Mouse (Mus musculus) embryonic facial prominence, embryonic 13.5 days (tissue): ENCODE measurements around the gene 4931428F04Rik. TPM values are rescaled to one million over a fixed set of nuclear protein-coding genes. Genes with fewer than 3 reads are reported as not detected.

Experiments used
- ATAC-seq: fragments of 200-750 bp; cut with Nextera tagmentation; 2 replicates; pipeline ENCODE4 v1.8.0; 2017; ENCODE audit warnings: low read depth; ENCODE audit not compliant: insufficient number of reproducible peaks, insufficient read depth, low FRiP score, low TSS enrichment
- H3K27ac ChIP-seq: fragments of 300-500 bp; sonication (generic); 2 replicates; pipeline ENCODE4 v1.5.1; 2015; ENCODE audit warnings: moderate library complexity, mild to moderate bottlenecking, inconsistent platforms
- H3K27me3 ChIP-seq: fragments of 300-500 bp; sonication (generic); 2 replicates; pipeline ENCODE4 v1.6.1; 2015; ENCODE audit warnings: mild to moderate bottlenecking, inconsistent platforms
- H3K36me3 ChIP-seq: fragments of 300-500 bp; sonication (generic); 2 replicates; pipeline ENCODE4 v1.6.1; 2015; ENCODE audit warnings: mild to moderate bottlenecking, inconsistent platforms
- H3K4me1 ChIP-seq: fragments of 300-500 bp; sonication (generic); 2 replicates; pipeline ENCODE4 v1.6.1; 2015; ENCODE audit warnings: inconsistent platforms
- H3K4me2 ChIP-seq: fragments of 300-500 bp; sonication (generic); 2 replicates; pipeline ENCODE4 v1.6.1; 2015; ENCODE audit warnings: moderate library complexity, mild to moderate bottlenecking, inconsistent platforms
- H3K4me3 ChIP-seq: fragments of 300-500 bp; sonication (generic); 2 replicates; pipeline ENCODE4 v1.5.1; 2015; ENCODE audit warnings: mild to moderate bottlenecking, inconsistent platforms
- H3K9ac ChIP-seq: fragments of 300-500 bp; sonication (generic); 2 replicates; pipeline ENCODE4 v1.6.1; 2015; ENCODE audit warnings: mild to moderate bottlenecking, inconsistent platforms
- H3K9me3 ChIP-seq: fragments of 300-500 bp; sonication (generic); 2 replicates; pipeline ENCODE4 v1.6.1; 2016; ENCODE audit warnings: inconsistent platforms
- WGBS: fragments of 180-500 bp; shearing (Covaris S2); methylation state at CpG from one replicate; pipeline ENCODE4 v1.1.7; 2015; ENCODE audit warnings: mixed read lengths; 5-methylcytosine and 5-hydroxymethylcytosine counted together
- polyA plus RNA-seq: library from polyadenylated mRNA; unstranded; fragments of >200 nt; fragmentation: Nextera tagmentation; extraction: Ambion mirVana; gene quantifications from 2 replicates; pipeline ENCODE4 v1.2.1, GENCODE M21; 2015

Gene 4931428F04Rik
- polyA plus RNA-seq, 1 experiment from 2014 or later, result 22.1 TPM

GRCm38 (mm10) chr8:105268342-105269074, 21.2 kb downstream of the 4931428F04Rik start:
- H3K4me3 ChIP-seq, result peak overlapping the region; percentile 51
- H3K27me3 ChIP-seq, result peaks cover 95% of the 10 kb centered on the region
- 1% methylated on average over 65 of the region's 65 CpGs for WGBS
- peak; percentile 66 for ATAC-seq
- no peaks in the 10 kb centered on the region for H3K36me3 ChIP-seq
- peak overlapping the region; percentile 93 for H3K4me2 ChIP-seq
- H3K27ac ChIP-seq, result no peak overlapping the region
- H3K9ac ChIP-seq, result peak overlapping the region; percentile 64
- peaks cover 45% of the 10 kb centered on the region for H3K4me1 ChIP-seq
- no peaks in the 10 kb centered on the region for H3K9me3 ChIP-seq

GRCm38 (mm10) chr8:105266775-105267174, 22.9 kb downstream of the 4931428F04Rik start:
- no peak overlapping the region for H3K4me2 ChIP-seq
- ATAC-seq, result no peak
- no peak overlapping the region for H3K9ac ChIP-seq
- H3K9me3 ChIP-seq, result no peaks in the 10 kb centered on the region
- H3K4me1 ChIP-seq, result peaks cover 42% of the 10 kb centered on the region
- peaks cover 90% of the 10 kb centered on the region for H3K27me3 ChIP-seq
- WGBS, result 16% methylated on average over 13 of the region's 13 CpGs
- no peaks in the 10 kb centered on the region for H3K36me3 ChIP-seq
- no peak overlapping the region for H3K4me3 ChIP-seq
- no peak overlapping the region for H3K27ac ChIP-seq

- Histone ChIP-seq H3K36me3 (no peaks in the 10 kb centered on the region), H3K4me2 (peak overlapping the region; percentile 86), H3K9me3 (no peaks in the 10 kb centered on the region), H3K27ac (no peak overlapping the region), H3K27me3 (peaks cover 89% of the 10 kb centered on the region), H3K4me3 (peak overlapping the region; percentile 69), H3K4me1 (peaks cover 32% of the 10 kb centered on the region), H3K9ac (0 out of 2 replicates have a peak overlapping the region, but pooled peaks have one; percentile 7)
- ATAC-seq, result no peak
- 17% methylated on average over 10 of the region's 10 CpGs for WGBS
Observed at GRCm38 (mm10) chr8:105265128-105265527, 24.5 kb downstream of the 4931428F04Rik start.

GRCm38 (mm10) chr8:105264024-105264982, 25.4 kb downstream of the 4931428F04Rik start, which contains the start of the genes Tradd and Fbxl8:
TSS of gene Tradd (minus strand) at chr8:105264609.
TSS of gene Fbxl8 (plus strand) at chr8:105264648.
- WGBS, result under 1% methylated on average over 54 of the region's 54 CpGs

GRCm38 (mm10) chr8:105263244-105263912, 26.3 kb downstream of the 4931428F04Rik start:
- Histone ChIP-seq H3K4me1 (peaks cover 32% of the 10 kb centered on the region), H3K9me3 (no peaks in the 10 kb centered on the region), H3K4me2 (peak overlapping the region; percentile 86), H3K27me3 (peaks cover 89% of the 10 kb centered on the region), H3K27ac (no peak overlapping the region), H3K36me3 (no peaks in the 10 kb centered on the region), H3K9ac (no peak overlapping the region), H3K4me3 (peak overlapping the region; percentile 69)
- WGBS, result 37% methylated on average over 15 of the region's 16 CpGs
- ATAC-seq, result no peak

More at GRCm38 (mm10) chr8:105264024-105264982, 25.4 kb downstream of the 4931428F04Rik start, which contains the start of the genes Tradd and Fbxl8:
- no peaks in the 10 kb centered on the region for H3K36me3 ChIP-seq
- H3K9me3 ChIP-seq, result no peaks in the 10 kb centered on the region
- no peak within 1 kb of the TSS for H3K27ac ChIP-seq
- peaks cover 32% of the 10 kb centered on the region for H3K4me1 ChIP-seq
- H3K9ac ChIP-seq, result peak within 1 kb of the TSS; percentile 72
- H3K4me3 ChIP-seq, result peak within 1 kb of the TSS; percentile 69
- H3K4me2 ChIP-seq, result peak within 1 kb of the TSS; percentile 86
- peaks cover 89% of the 10 kb centered on the region for H3K27me3 ChIP-seq
- ATAC-seq, result peak; percentile 37; the same call in 1 of the 2 replicates

- Histone ChIP-seq H3K36me3 (no peaks in the 10 kb centered on the region), H3K9ac (no peak overlapping the region), H3K9me3 (no peaks in the 10 kb centered on the region), H3K4me3 (no peak overlapping the region), H3K4me1 (peaks cover 25% of the 10 kb centered on the region), H3K27me3 (peaks cover 87% of the 10 kb centered on the region), H3K27ac (no peak overlapping the region), H3K4me2 (no peak overlapping the region)
- WGBS, result 83% methylated on average over 12 of the region's 12 CpGs
- no peak for ATAC-seq
Observed at GRCm38 (mm10) chr8:105261326-105261980, 28.2 kb downstream of the 4931428F04Rik start.

GRCm38 (mm10) chr8:105260371-105261099, 29.1 kb downstream of the 4931428F04Rik start:
- H3K27ac ChIP-seq, result no peak overlapping the region
- WGBS, result 63% methylated on average over 7 of the region's 7 CpGs
- H3K36me3 ChIP-seq, result no peaks in the 10 kb centered on the region
- H3K4me1 ChIP-seq, result peaks cover 28% of the 10 kb centered on the region
- no peak overlapping the region for H3K9ac ChIP-seq
- peaks cover 87% of the 10 kb centered on the region for H3K27me3 ChIP-seq
- no peak for ATAC-seq
- no peak overlapping the region for H3K4me3 ChIP-seq
- no peaks in the 10 kb centered on the region for H3K9me3 ChIP-seq
- peak overlapping the region; percentile 68; the same call in 1 of the 2 replicates for H3K4me2 ChIP-seq

- ATAC-seq, result 0 out of 2 replicates have a peak, but pooled peaks have one; percentile 11
Observed at GRCm38 (mm10) chr8:105259721-105260320, 29.8 kb downstream of the 4931428F04Rik start.

GRCm38 (mm10) chr8:105258911-105259720, 30.5 kb downstream of the 4931428F04Rik start:
- peaks cover 30% of the 10 kb centered on the region for H3K4me1 ChIP-seq
- H3K4me3 ChIP-seq, result peak overlapping the region; percentile 38
- no peaks in the 10 kb centered on the region for H3K9me3 ChIP-seq
- ATAC-seq, result 0 out of 2 replicates have a peak, but pooled peaks have one; percentile 2
- peak overlapping the region; percentile 27 for H3K9ac ChIP-seq
- H3K27me3 ChIP-seq, result peaks cover 79% of the 10 kb centered on the region
- H3K27ac ChIP-seq, result no peak overlapping the region
- peak overlapping the region; percentile 68 for H3K4me2 ChIP-seq
- H3K36me3 ChIP-seq, result no peaks in the 10 kb centered on the region
- WGBS, result 1% methylated on average over 55 of the region's 55 CpGs

More at GRCm38 (mm10) chr8:105259721-105260320, 29.8 kb downstream of the 4931428F04Rik start:
- no peaks in the 10 kb centered on the region for H3K9me3 ChIP-seq
- peaks cover 30% of the 10 kb centered on the region for H3K4me1 ChIP-seq
- peak overlapping the region; percentile 38 for H3K4me3 ChIP-seq
- H3K27me3 ChIP-seq, result peaks cover 80% of the 10 kb centered on the region
- peak overlapping the region; percentile 27 for H3K9ac ChIP-seq
- no peak overlapping the region for H3K27ac ChIP-seq
- WGBS, result 3% methylated on average over 30 of the region's 30 CpGs
- H3K4me2 ChIP-seq, result peak overlapping the region; percentile 68
- no peaks in the 10 kb centered on the region for H3K36me3 ChIP-seq
